Mouse (Mus musculus) testis, adult 2 months (tissue): Measurements from ENCODE around the gene Arid2. TPM values are rescaled to one million over a fixed set of nuclear protein-coding genes. Genes with fewer than 3 reads are reported as not detected.

Experiments
- H3K27ac ChIP-seq: fragments of 200-500 bp; 2 replicates; pipeline ENCODE4 v1.5.1; 2012; ENCODE audit warnings: low read depth, low read length; ENCODE audit not compliant: control insufficient read depth, insufficient read depth
- H3K27me3 ChIP-seq: fragments of 200-500 bp; 2 replicates; pipeline ENCODE4 v1.6.1; 2012; ENCODE audit warnings: mild to moderate bottlenecking, low read length, moderate library complexity; ENCODE audit not compliant: control insufficient read depth, insufficient read depth
- H3K36me3 ChIP-seq: fragments of 200-500 bp; 2 replicates; pipeline ENCODE4 v1.6.1; 2012; ENCODE audit warnings: mild to moderate bottlenecking, low read length; ENCODE audit not compliant: control insufficient read depth, insufficient read depth
- H3K4me1 ChIP-seq: fragments of 200-500 bp; 2 replicates; pipeline ENCODE4 v1.6.1; 2012; ENCODE audit warnings: low read length; ENCODE audit not compliant: control insufficient read depth, insufficient read depth
- H3K4me3 ChIP-seq: fragments of 200-500 bp; 2 replicates; pipeline ENCODE4 v1.5.1; 2012; ENCODE audit warnings: low read depth, mild to moderate bottlenecking, low read length, moderate library complexity, mixed read lengths; ENCODE audit not compliant: control insufficient read depth
- CTCF ChIP-seq: fragments of 200-500 bp; IDR thresholded peaks from 2 replicates; pipeline ENCODE4 v1.5.1; 2012; ENCODE audit warnings: low read depth, mild to moderate bottlenecking, inconsistent platforms, low read length, moderate library complexity; ENCODE audit not compliant: control insufficient read depth, insufficient read depth, insufficient replicate concordance
- POLR2A ChIP-seq: fragments of 200-500 bp; IDR thresholded peaks from 2 replicates; pipeline ENCODE4 v1.6.1; 2012; ENCODE audit warnings: low read depth, mild to moderate bottlenecking, inconsistent platforms, low read length, moderate library complexity; ENCODE audit not compliant: control insufficient read depth
- polyA plus RNA-seq: library from polyadenylated mRNA; depleted of rRNA; stranded (reverse); fragments of >200 nt; gene quantifications from 2 replicates; pipeline ENCODE4 v1.2.3, GENCODE M21; 2012

Arid2 gene
- polyA plus RNA-seq, 1 experiment = 83.6 TPM

GRCm38 (mm10) chr15:96330536-96330935 lies 43.2 kb downstream of the Arid2 start:
- no peak overlapping the region for H3K27ac ChIP-seq
- TF ChIP-seq CTCF (no peak), POLR2A (no peak)
- H3K36me3 ChIP-seq = no peaks in the 10 kb centered on the region
- H3K4me3 ChIP-seq = no peak overlapping the region
- H3K27me3 ChIP-seq = no peaks in the 10 kb centered on the region
- no peaks in the 10 kb centered on the region for H3K4me1 ChIP-seq

- Histone ChIP-seq H3K27ac (no peak overlapping the region), H3K4me3 (no peak overlapping the region), H3K4me1 (no peaks in the 10 kb centered on the region), H3K36me3 (no peaks in the 10 kb centered on the region), H3K27me3 (no peaks in the 10 kb centered on the region)
- TF ChIP-seq CTCF = no peak
- no peak for TF ChIP-seq POLR2A
Observed at GRCm38 (mm10) chr15:96332468-96333213, 45.3 kb downstream of the Arid2 start.

GRCm38 (mm10) chr15:96333350-96333749 lies 46.0 kb downstream of the Arid2 start:
- Histone ChIP-seq H3K27me3 (no peaks in the 10 kb centered on the region), H3K36me3 (no peaks in the 10 kb centered on the region), H3K4me3 (no peak overlapping the region), H3K27ac (no peak overlapping the region), H3K4me1 (no peaks in the 10 kb centered on the region)
- TF ChIP-seq CTCF (no peak), POLR2A (no peak)

GRCm38 (mm10) chr15:96340924-96341323 lies 53.6 kb downstream of the Arid2 start:
- no peak overlapping the region for H3K4me3 ChIP-seq
- no peaks in the 10 kb centered on the region for H3K4me1 ChIP-seq
- no peak overlapping the region for H3K27ac ChIP-seq
- no peaks in the 10 kb centered on the region for H3K36me3 ChIP-seq
- H3K27me3 ChIP-seq = no peaks in the 10 kb centered on the region
- no peak for TF ChIP-seq CTCF

GRCm38 (mm10) chr15:96342097-96342496 lies 54.8 kb downstream of the Arid2 start:
- H3K4me1 ChIP-seq = no peaks in the 10 kb centered on the region
- H3K4me3 ChIP-seq = no peak overlapping the region
- H3K27me3 ChIP-seq = no peaks in the 10 kb centered on the region
- no peaks in the 10 kb centered on the region for H3K36me3 ChIP-seq
- H3K27ac ChIP-seq = no peak overlapping the region
- TF ChIP-seq CTCF (no peak), POLR2A (no peak)

- TF ChIP-seq CTCF (no peak), POLR2A (no peak)
- no peak overlapping the region for H3K27ac ChIP-seq
- no peak overlapping the region for H3K4me3 ChIP-seq
- no peaks in the 10 kb centered on the region for H3K36me3 ChIP-seq
- H3K27me3 ChIP-seq = no peaks in the 10 kb centered on the region
- no peaks in the 10 kb centered on the region for H3K4me1 ChIP-seq
Observed at GRCm38 (mm10) chr15:96342871-96343270, 55.6 kb downstream of the Arid2 start.

GRCm38 (mm10) chr15:96344591-96345285 lies 57.4 kb downstream of the Arid2 start:
- no peak overlapping the region for H3K4me3 ChIP-seq
- TF ChIP-seq POLR2A = no peak
- no peak for TF ChIP-seq CTCF
- H3K27ac ChIP-seq = no peak overlapping the region
- no peaks in the 10 kb centered on the region for H3K36me3 ChIP-seq
- no peaks in the 10 kb centered on the region for H3K4me1 ChIP-seq
- H3K27me3 ChIP-seq = no peaks in the 10 kb centered on the region
